Mouse (Mus musculus) stomach, embryonic 14.5 days (tissue): ENCODE measurements around the gene Tfr2. TPM values are rescaled to one million over a fixed set of nuclear protein-coding genes. Genes with fewer than 3 reads are reported as not detected.

Source experiments
- ATAC-seq: fragments of 200-750 bp; cut with Nextera tagmentation; 2 replicates; pipeline ENCODE4 v1.8.0; 2017; ENCODE audit warnings: low read depth, moderate TSS enrichment; ENCODE audit not compliant: insufficient number of reproducible peaks, insufficient read depth, low FRiP score
- H3K27ac ChIP-seq: fragments of 300-500 bp; sonication (generic); 2 replicates; pipeline ENCODE4 v1.5.1; 2014; ENCODE audit warnings: mild to moderate bottlenecking, low read length, moderate library complexity, mixed read lengths
- H3K27me3 ChIP-seq: fragments of 300-500 bp; sonication (generic); 2 replicates; pipeline ENCODE4 v1.6.1; 2014; ENCODE audit warnings: low read length, control low read depth, mixed read lengths; ENCODE audit not compliant: control insufficient read depth, insufficient read depth
- H3K36me3 ChIP-seq: fragments of 300-500 bp; sonication (generic); 2 replicates; pipeline ENCODE4 v1.6.1; 2014; ENCODE audit warnings: mild to moderate bottlenecking, control low read depth, low read length, moderate library complexity, mixed read lengths; ENCODE audit not compliant: control insufficient read depth, insufficient read depth
- H3K4me1 ChIP-seq: fragments of 300-500 bp; sonication (generic); 2 replicates; pipeline ENCODE4 v1.6.1; 2014; ENCODE audit warnings: low read length, control low read depth, mixed read lengths; ENCODE audit not compliant: control insufficient read depth, insufficient read depth
- H3K4me2 ChIP-seq: fragments of 300-500 bp; sonication (generic); replicated peaks from 2 replicates; pipeline ENCODE4 v1.6.1; 2014; ENCODE audit warnings: low read depth, low read length, control low read depth
- H3K4me3 ChIP-seq: fragments of 300-500 bp; sonication (generic); 2 replicates; pipeline ENCODE4 v1.5.1; 2014; ENCODE audit warnings: low read depth, low read length, control low read depth
- H3K9ac ChIP-seq: fragments of 300-500 bp; sonication (generic); replicated peaks from 2 replicates; pipeline ENCODE4 v1.6.1; 2014; ENCODE audit warnings: low read depth, mild to moderate bottlenecking, control low read depth, low read length, moderate library complexity, mixed read lengths
- H3K9me3 ChIP-seq: fragments of 300-500 bp; sonication (generic); 2 replicates; pipeline ENCODE4 v1.6.1; 2016; ENCODE audit warnings: low read depth, low read length, control low read depth; ENCODE audit not compliant: control insufficient read depth
- WGBS: fragments of 180-500 bp; shearing (Covaris S2); extraction: QIAGEN DNeasy Blood & Tissue Kit; methylation state at CpG from one replicate; pipeline ENCODE4 v1.1.7; 2014; 5-methylcytosine and 5-hydroxymethylcytosine counted together
- polyA plus RNA-seq: library from polyadenylated mRNA; unstranded; fragments of >200 nt; fragmentation: Nextera tagmentation; extraction: Ambion mirVana; gene quantifications from 2 replicates; pipeline ENCODE4 v1.2.1, GENCODE M21; 2014

The Tfr2 gene
- polyA plus RNA-seq, 1 experiment from 2014 or later: 0.46 TPM

GRCm38 (mm10) chr5:137628498-137629305 lies 59.1 kb downstream of the Tfr2 start, which contains the start of the genes Fbxo24, Lrch4 and Gm20605:
TSS of gene Fbxo24 (minus strand) at chr5:137629002.
TSS of gene Lrch4 (plus strand) at chr5:137629121.
TSS of gene Gm20605 (plus strand) at chr5:137629175.
- Histone ChIP-seq H3K36me3 (peaks cover 10% of the 10 kb centered on the region), H3K27me3 (no peaks in the 10 kb centered on the region), H3K4me3 (peak within 1 kb of the TSS; percentile 91), H3K9me3 (no peaks in the 10 kb centered on the region), H3K4me1 (peaks cover 27% of the 10 kb centered on the region), H3K27ac (peak within 1 kb of the TSS; percentile 97), H3K9ac (peak within 1 kb of the TSS; percentile 82), H3K4me2 (peak within 1 kb of the TSS; percentile 61)
- under 1% methylated on average over 45 of the region's 46 CpGs for WGBS
- ATAC-seq: peak; percentile 97

- Histone ChIP-seq H3K27me3 (no peaks in the 10 kb centered on the region), H3K4me2 (peak overlapping the region; percentile 61), H3K9me3 (no peaks in the 10 kb centered on the region), H3K36me3 (peaks cover 17% of the 10 kb centered on the region), H3K4me1 (peaks cover 27% of the 10 kb centered on the region), H3K27ac (peak overlapping the region; percentile 97), H3K4me3 (peak overlapping the region; percentile 91), H3K9ac (peak overlapping the region; percentile 82)
- ATAC-seq: peak; percentile 29
- under 1% methylated on average over 23 of the region's 23 CpGs for WGBS
Observed at GRCm38 (mm10) chr5:137629306-137629721, 59.7 kb downstream of the Tfr2 start.

GRCm38 (mm10) chr5:137629906-137630545 lies 60.4 kb downstream of the Tfr2 start:
- ATAC-seq: no peak; the same call in 1 of the 2 replicates
- H3K27ac ChIP-seq: peak overlapping the region; percentile 97

GRCm38 (mm10) chr5:137630602-137631001 lies 61.0 kb downstream of the Tfr2 start:
- H3K4me3 ChIP-seq: peak overlapping the region; percentile 91; the same call in 1 of the 2 replicates
- H3K4me2 ChIP-seq: peak overlapping the region; percentile 61
- H3K4me1 ChIP-seq: peaks cover 27% of the 10 kb centered on the region
- no peak for ATAC-seq
- H3K36me3 ChIP-seq: peaks cover 23% of the 10 kb centered on the region
- peak overlapping the region; percentile 97 for H3K27ac ChIP-seq
- H3K9me3 ChIP-seq: no peaks in the 10 kb centered on the region
- no peaks in the 10 kb centered on the region for H3K27me3 ChIP-seq
- peak overlapping the region; percentile 14; the same call in 1 of the 2 replicates for H3K9ac ChIP-seq
- 17% methylated on average over 3 of the region's 3 CpGs for WGBS

More at GRCm38 (mm10) chr5:137629906-137630545, 60.4 kb downstream of the Tfr2 start:
- Histone ChIP-seq H3K4me1 (peaks cover 27% of the 10 kb centered on the region), H3K4me3 (peak overlapping the region; percentile 91), H3K27me3 (no peaks in the 10 kb centered on the region), H3K4me2 (peak overlapping the region; percentile 61), H3K36me3 (peaks cover 18% of the 10 kb centered on the region), H3K9me3 (no peaks in the 10 kb centered on the region), H3K9ac (peak overlapping the region; percentile 82; the same call in 1 of the 2 replicates)
- 17% methylated on average over 6 of the region's 6 CpGs for WGBS

GRCm38 (mm10) chr5:137631171-137631570 lies 61.5 kb downstream of the Tfr2 start:
- peak overlapping the region; percentile 61 for H3K4me2 ChIP-seq
- peaks cover 29% of the 10 kb centered on the region for H3K36me3 ChIP-seq
- H3K9me3 ChIP-seq: no peaks in the 10 kb centered on the region
- H3K27me3 ChIP-seq: no peaks in the 10 kb centered on the region
- no peak for ATAC-seq
- peaks cover 27% of the 10 kb centered on the region for H3K4me1 ChIP-seq
- H3K27ac ChIP-seq: peak overlapping the region; percentile 97
- H3K4me3 ChIP-seq: peak overlapping the region; percentile 91; the same call in 1 of the 2 replicates
- H3K9ac ChIP-seq: peak overlapping the region; percentile 14; the same call in 1 of the 2 replicates
- WGBS: 51% methylated on average over 9 of the region's 9 CpGs

GRCm38 (mm10) chr5:137631591-137631990 lies 62.0 kb downstream of the Tfr2 start:
- peaks cover 27% of the 10 kb centered on the region for H3K4me1 ChIP-seq
- H3K27me3 ChIP-seq: no peaks in the 10 kb centered on the region
- no peaks in the 10 kb centered on the region for H3K9me3 ChIP-seq
- H3K27ac ChIP-seq: peak overlapping the region; percentile 97; the same call in 1 of the 2 replicates
- no peak for ATAC-seq
- peak overlapping the region; percentile 91; the same call in 1 of the 2 replicates for H3K4me3 ChIP-seq
- 55% methylated on average over 4 of the region's 4 CpGs for WGBS
- peak overlapping the region; percentile 61 for H3K4me2 ChIP-seq
- H3K36me3 ChIP-seq: peaks cover 33% of the 10 kb centered on the region
- no peak overlapping the region for H3K9ac ChIP-seq

GRCm38 (mm10) chr5:137633397-137634084 lies 63.9 kb downstream of the Tfr2 start:
- Histone ChIP-seq H3K4me3 (no peak overlapping the region), H3K27ac (no peak overlapping the region), H3K9me3 (no peaks in the 10 kb centered on the region), H3K4me1 (peaks cover 27% of the 10 kb centered on the region), H3K4me2 (no peak overlapping the region), H3K27me3 (no peaks in the 10 kb centered on the region), H3K36me3 (peaks cover 52% of the 10 kb centered on the region), H3K9ac (no peak overlapping the region)
- 78% methylated on average over 12 of the region's 12 CpGs for WGBS
- ATAC-seq: no peak
